Mouse (Mus musculus) Patski (cell line): ENCODE data around the gene Ntrk2. TPM values are rescaled to one million over a fixed set of nuclear protein-coding genes. Genes with fewer than 3 reads are reported as not detected.

ENCODE experiments used
- ATAC-seq: fragments of 100-300 bp; one replicate; pipeline ENCODE4 v1.8.0; 2021
- CTCF ChIA-PET: fragments of 350-600 bp; sonication (Branson Sonifier 250); formaldehyde crosslinking; loops from one replicate; lab custom pipeline; 2022; ENCODE audit warnings: inconsistent platforms; lab: Charles Lee
- POLR2A ChIA-PET: fragments of 350-600 bp; sonication (Branson Sonifier 250); formaldehyde crosslinking; loops from one replicate; lab custom pipeline; 2022; ENCODE audit warnings: antibody characterized with exemption, inconsistent platforms; lab: Charles Lee
- DNase-seq: peaks from one replicate; pipeline ENCODE4 v3.0.0-alpha.2; 2011; ENCODE audit warnings: low read depth, low spot score
- H3K27me3 ChIP-seq: fragments of 371-371 bp; one replicate; pipeline ENCODE4 v1.5.1; 2021
- CTCF ChIP-seq: fragments of 100-300 bp; IDR thresholded peaks from one replicate; pipeline ENCODE4 v1.5.1; 2021
- in situ Hi-C: fragments of 300-500 bp; cut with MboI; formaldehyde crosslinking; loops from 3 replicates; pipeline ENCODE4 v1.11.1; 2018; ENCODE audit warnings: low pct_unique_long_range_greater_than_20kb, mixed read lengths
- polyA plus RNA-seq: library from polyadenylated mRNA; unstranded; gene quantifications from one replicate; pipeline ENCODE4 v1.2.3, GENCODE M21; 2021

The Ntrk2 gene
- polyA plus RNA-seq, 1 experiment from 2014 or later = 0.44 TPM

DNA sequence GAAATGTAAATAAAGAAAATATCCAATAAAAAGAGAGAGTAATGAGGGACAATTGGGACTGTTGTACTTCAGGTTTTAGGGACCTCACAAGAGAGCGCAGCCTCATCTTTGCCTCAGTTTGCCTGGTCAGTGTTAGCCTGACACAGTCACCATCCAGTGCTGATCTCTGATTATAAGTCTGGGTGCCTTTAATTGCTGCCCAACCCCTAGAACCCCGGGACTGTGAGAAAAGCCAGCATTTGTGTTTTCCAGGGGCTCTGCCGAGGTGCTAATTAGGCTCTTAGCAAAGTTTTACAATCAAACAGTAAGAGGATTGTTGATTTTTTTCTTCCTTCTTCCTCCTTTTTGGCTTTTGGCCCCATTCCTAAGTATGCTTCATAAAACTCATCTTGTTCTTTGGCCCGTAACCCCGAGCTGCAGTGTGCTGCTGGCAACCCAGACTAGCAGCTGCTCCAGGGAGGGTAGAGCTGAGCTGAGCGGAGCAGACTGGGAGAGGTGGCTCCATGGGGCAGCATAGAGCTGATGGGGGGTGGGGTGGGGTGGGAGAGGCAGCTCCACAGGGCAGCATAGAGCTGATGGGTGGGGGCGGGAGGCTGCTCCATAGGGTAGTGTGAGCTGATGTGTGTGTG lies 34.5 kb downstream of the Ntrk2 start:
- H3K27me3 ChIP-seq = peaks cover 10% of the 10 kb centered on the region
- ATAC-seq (peak; percentile 60), DNase-seq (peak; percentile 15)
- no peak for TF ChIP-seq CTCF
- ChIA-PET CTCF (interaction anchor here (1.3 kb wide), 1 partner anchor 233 kb away, joined by 3 read pairs; no protein-coding TSS in a partner anchor), POLR2A (no interaction called here)
- in situ Hi-C loops = no loop called here

DNA sequence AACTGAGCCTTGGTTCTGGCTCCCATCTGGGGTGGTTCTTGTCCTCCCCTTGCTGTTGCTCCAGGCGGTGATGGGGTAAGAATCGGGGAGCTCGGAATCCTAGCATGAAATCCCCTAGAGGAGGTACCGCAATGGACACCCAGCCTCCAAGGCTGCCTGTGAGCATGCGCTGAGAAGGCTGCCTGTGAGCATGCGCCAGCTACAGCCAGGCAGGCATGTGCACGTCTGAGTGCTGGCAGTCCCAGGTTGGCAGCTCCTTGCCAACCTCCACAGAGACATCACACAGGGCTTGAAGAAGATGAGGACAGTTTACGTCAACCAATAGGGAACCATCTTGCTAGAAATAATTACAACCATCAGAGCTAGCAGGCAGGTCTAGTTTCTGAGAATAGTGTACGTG lies 37.5 kb downstream of the Ntrk2 start:
- TF ChIP-seq CTCF = no peak
- ATAC-seq (no peak), DNase-seq (no peak)
- in situ Hi-C loops = no loop called here
- peaks cover 5% of the 10 kb centered on the region for H3K27me3 ChIP-seq
- ChIA-PET POLR2A (no interaction called here), CTCF (no interaction called here)

DNA sequence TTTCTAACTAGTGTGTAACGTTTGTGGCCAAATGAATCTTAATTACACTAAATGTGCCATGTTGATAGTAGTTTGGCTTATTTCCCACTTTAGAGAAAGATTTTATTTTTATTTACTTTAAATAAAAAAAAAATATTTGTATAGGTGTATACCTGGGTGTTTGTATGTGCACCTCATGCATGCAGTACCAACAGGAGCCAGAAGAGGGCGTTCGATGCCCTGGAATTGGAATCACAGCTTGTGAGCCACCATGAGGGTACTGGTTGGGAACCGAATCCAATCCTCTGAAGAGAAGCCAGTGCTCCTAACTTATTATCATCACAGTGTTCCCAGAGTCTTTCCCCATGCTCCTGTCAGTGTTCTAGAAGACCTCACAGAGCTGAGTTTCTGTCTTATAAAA lies 42.2 kb downstream of the Ntrk2 start:
- CTCF ChIA-PET = interaction anchor here (0.7 kb wide), 1 partner anchor 117 kb away, joined by 3 read pairs; no protein-coding TSS in a partner anchor
- POLR2A ChIA-PET = no interaction called here
- peak; percentile 59 for TF ChIP-seq CTCF
- ATAC-seq (no peak), DNase-seq (no peak)
- peaks cover 3% of the 10 kb centered on the region for H3K27me3 ChIP-seq
- in situ Hi-C loops = no loop called here

DNA sequence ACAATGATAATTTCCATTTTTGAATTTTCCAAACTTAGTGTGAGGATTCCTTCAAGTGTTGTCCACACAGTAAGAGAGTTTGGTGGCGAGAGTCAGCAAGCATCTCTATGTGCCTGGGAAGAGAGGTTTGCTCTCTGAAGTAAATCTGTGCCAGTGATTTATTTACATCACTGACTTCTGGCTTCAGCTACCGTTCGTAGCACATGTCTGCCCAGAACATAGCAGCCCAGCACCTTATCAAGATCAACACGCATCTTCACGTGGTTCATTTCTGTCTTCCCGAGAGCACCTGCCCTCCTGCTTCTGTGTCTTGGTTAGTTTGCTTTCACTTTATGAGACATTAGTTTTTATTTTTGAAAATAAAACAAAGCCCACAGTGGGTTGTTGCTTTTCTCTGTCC lies 47.3 kb downstream of the Ntrk2 start:
- DNase-seq (no peak), ATAC-seq (no peak)
- POLR2A ChIA-PET = no interaction called here

DNA sequence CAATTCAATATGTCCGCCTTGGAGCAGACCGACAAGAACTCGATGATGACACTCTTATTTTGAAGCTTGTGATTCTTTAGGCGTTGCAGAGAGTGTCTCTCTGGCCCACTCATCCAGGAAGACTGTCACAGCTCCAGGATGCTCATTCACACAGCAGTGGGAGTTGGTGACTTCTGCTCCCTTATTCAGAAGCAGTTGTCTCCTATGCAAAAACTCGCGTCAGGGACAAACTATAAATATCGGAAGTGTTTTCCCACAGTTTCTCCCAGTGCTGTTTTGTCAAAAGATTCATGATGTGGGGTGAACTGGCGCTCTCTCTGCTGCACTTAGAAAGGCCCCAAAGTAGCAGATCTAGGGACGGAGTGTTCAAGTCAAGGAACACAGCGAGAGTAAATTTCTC lies 59.9 kb downstream of the Ntrk2 start:
- no peak for ATAC-seq
- in situ Hi-C loops = no loop called here
- TF ChIP-seq CTCF = no peak
- DNase-seq = no peak
- CTCF ChIA-PET = interaction anchor here (0.9 kb wide), 1 partner anchor 16 kb away, joined by 3 read pairs; no protein-coding TSS in a partner anchor
- POLR2A ChIA-PET = no interaction called here
- no peaks in the 10 kb centered on the region for H3K27me3 ChIP-seq

More for the DNA sequence above, 47.3 kb downstream of the Ntrk2 start:
- in situ Hi-C loops = no loop called here
- CTCF ChIA-PET = interaction anchor here (1.9 kb wide), 1 partner anchor 220 kb away, joined by 5 read pairs; no protein-coding TSS in a partner anchor
- H3K27me3 ChIP-seq = peaks cover 9% of the 10 kb centered on the region
- TF ChIP-seq CTCF = no peak

DNA sequence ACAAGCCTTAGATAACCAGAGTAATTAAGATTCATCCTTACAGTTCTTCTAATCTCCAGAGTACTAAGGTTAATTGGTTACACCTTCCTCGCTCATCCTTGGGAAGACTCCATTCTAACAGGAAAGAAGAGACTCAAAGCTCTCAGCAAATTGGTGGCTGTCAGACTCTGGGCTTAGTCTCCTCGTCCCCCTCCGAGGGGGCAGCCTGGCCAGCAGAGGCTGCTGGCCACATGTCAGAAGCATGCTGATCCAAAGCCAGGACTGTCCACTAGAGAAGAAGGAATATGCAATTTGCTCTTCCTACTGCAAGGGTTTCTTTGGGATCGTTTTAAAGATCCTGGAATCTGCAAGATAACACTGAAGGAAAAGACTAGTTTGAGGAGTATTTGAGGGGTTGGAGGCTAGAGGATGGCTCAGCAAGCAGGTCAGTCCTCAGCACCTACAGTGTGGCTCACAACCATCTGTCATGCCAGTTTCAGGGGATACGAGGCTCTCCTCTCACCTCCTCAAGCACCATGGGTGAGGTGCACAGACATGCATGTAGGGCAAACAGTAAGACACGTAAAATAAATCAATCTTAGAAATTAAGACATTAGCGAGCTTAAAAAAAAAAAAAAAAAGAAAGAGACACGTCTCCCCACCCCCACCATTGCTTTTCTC lies 60.5 kb downstream of the Ntrk2 start:
- ATAC-seq (no peak), DNase-seq (no peak)
- in situ Hi-C loops = no loop called here
- TF ChIP-seq CTCF = no peak
- CTCF ChIA-PET = no interaction called here
- POLR2A ChIA-PET = no interaction called here
- no peaks in the 10 kb centered on the region for H3K27me3 ChIP-seq

DNA sequence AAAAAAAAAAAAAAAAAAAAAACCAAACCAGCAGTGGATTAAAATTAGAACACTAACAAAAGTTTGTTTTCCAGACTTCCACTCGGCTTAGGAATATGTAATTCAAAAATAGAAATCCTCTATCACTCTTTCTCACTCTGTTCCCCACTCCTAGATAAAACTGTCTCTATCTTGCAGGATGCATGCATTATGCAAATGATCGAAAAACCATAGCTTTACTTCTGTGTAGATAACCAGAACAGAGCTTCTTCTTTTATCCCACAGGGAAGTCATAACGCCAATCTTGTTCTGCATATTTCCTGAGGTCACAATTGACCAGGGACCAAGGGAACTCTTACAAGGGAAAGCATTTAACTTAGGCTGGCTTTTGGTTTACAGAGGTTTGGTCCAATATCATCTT lies 76.1 kb downstream of the Ntrk2 start:
- in situ Hi-C loops = no loop called here
- no peak for DNase-seq
- ATAC-seq = no peak
- CTCF ChIA-PET = no interaction called here
- POLR2A ChIA-PET = no interaction called here
- peaks cover 4% of the 10 kb centered on the region for H3K27me3 ChIP-seq
- no peak for TF ChIP-seq CTCF

DNA sequence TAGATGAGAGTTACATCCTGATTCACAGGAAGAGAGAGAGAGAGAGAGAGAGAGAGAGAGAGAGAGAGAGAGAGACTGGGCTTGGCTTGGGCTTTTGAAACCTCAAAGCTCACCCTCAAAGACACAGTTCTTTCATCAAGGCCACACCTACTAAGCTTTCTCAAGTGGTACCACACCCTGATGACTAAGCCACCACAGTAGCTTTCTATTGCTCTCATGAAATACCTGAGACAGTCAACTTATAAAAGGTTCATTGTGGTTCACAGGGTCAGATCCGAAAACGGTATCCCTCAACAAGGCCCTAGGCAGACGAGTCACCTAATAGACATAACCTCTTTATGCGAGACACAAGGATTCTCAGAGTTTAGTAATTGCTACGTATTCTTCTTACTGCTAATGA lies 76.5 kb downstream of the Ntrk2 start:
- ChIA-PET CTCF (no interaction called here), POLR2A (no interaction called here)
- peaks cover 4% of the 10 kb centered on the region for H3K27me3 ChIP-seq
- TF ChIP-seq CTCF = no peak
- no peak for ATAC-seq
- in situ Hi-C loops = no loop called here
- DNase-seq = no peak

DNA sequence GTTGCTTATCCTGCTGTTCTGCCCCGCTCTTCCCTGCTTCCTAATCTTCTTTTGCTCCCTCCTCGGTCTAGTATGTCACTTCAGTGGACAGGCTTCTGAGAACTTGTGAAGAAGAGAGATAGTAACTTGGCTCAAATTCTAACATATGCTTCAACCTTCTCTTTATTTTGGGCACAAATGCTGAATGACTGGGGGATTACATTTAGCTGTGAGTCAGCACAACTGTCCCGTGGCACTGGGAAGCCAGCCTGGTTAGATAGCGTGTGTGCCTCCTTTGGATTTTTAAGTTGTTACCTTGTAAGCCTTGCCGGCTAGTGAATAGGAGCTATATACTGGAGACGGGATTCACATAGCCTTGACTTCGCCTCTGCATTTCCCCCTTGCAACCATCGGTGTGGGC lies 79.7 kb downstream of the Ntrk2 start:
- ATAC-seq (no peak), DNase-seq (no peak)
- no peak for TF ChIP-seq CTCF
- POLR2A ChIA-PET = no interaction called here
- CTCF ChIA-PET = no interaction called here
- in situ Hi-C loops = no loop called here
- no peaks in the 10 kb centered on the region for H3K27me3 ChIP-seq

DNA sequence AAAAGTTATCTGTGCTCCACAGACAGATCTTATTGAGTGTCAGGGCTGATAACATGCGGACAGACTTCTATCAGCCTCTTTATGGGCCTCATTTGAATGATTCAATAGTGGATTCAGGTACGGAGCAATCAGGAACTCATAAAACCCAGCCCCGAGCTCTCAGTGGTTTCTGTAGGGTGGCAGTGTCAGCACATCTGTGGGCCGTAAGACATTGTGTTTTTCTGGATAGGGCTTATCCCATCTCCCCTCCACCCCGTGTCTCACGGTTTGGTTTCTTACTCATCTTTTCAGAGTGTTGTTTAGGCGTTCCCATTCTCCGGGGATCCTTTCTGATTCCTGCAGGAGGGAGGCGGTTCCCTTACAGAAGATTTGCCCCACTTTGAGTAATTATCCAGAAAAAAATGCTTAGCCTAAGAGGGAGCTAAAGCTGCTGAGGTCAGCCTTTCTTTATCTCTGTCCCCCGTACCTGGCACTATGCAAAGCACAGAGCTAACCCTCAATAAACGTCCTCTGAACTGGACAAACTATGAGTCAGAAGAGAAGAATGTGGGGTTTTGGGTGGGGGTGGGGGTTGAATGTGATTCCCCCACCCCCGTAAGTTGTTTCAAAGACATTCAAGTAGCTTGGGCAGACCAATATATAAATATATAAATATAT lies 90.0 kb downstream of the Ntrk2 start:
- DNase-seq = no peak
- POLR2A ChIA-PET = no interaction called here
- CTCF ChIA-PET = interaction anchor here (2.0 kb wide), 1 partner anchor 13 kb away, joined by 7 read pairs; no protein-coding TSS in a partner anchor
- TF ChIP-seq CTCF = no peak
- in situ Hi-C loops = no loop called here
- ATAC-seq = no peak
- H3K27me3 ChIP-seq = no peaks in the 10 kb centered on the region

DNA sequence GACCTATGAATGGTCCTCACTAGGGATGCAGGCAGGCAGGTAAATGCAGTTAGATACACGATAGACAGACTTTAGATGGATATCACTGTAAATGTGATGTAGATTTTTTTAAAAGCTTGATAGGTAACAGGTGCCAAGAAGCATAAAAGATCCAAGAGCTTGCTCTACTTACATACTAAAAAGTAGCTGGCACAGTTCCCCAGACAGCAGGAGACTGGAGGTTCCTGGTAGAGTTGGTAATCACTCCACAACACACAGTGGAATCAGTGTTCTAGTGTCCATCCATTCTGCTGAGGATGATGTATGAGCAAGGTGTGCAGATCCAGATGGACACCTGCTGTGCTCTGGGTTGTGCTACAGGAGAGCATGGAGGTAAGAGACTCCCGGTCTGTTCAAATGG lies 93.0 kb downstream of the Ntrk2 start:
- ATAC-seq (no peak), DNase-seq (no peak)
- H3K27me3 ChIP-seq = no peaks in the 10 kb centered on the region
- no peak for TF ChIP-seq CTCF
- ChIA-PET POLR2A (interaction anchor here (0.6 kb wide), 1 partner anchor 697 kb away, joined by 3 read pairs; no protein-coding TSS in a partner anchor), CTCF (no interaction called here)
- in situ Hi-C loops = no loop called here
